Mouse (Mus musculus) testis, adult 2 months (tissue): ENCODE data around the gene Cyb561a3. TPM values are rescaled to one million over a fixed set of nuclear protein-coding genes. Genes with fewer than 3 reads are reported as not detected.
A peak's percentile ranks its signal among the peaks of the same experiment; 100 is the strongest.

Source experiments
- H3K27ac ChIP-seq: fragments of 200-500 bp; 2 replicates; pipeline ENCODE4 v1.5.1; 2012; ENCODE audit warnings: low read depth, low read length; ENCODE audit not compliant: control insufficient read depth, insufficient read depth
- H3K27me3 ChIP-seq: fragments of 200-500 bp; 2 replicates; pipeline ENCODE4 v1.6.1; 2012; ENCODE audit warnings: mild to moderate bottlenecking, low read length, moderate library complexity; ENCODE audit not compliant: control insufficient read depth, insufficient read depth
- H3K36me3 ChIP-seq: fragments of 200-500 bp; 2 replicates; pipeline ENCODE4 v1.6.1; 2012; ENCODE audit warnings: mild to moderate bottlenecking, low read length; ENCODE audit not compliant: control insufficient read depth, insufficient read depth
- H3K4me1 ChIP-seq: fragments of 200-500 bp; 2 replicates; pipeline ENCODE4 v1.6.1; 2012; ENCODE audit warnings: low read length; ENCODE audit not compliant: control insufficient read depth, insufficient read depth
- H3K4me3 ChIP-seq: fragments of 200-500 bp; 2 replicates; pipeline ENCODE4 v1.5.1; 2012; ENCODE audit warnings: low read depth, mild to moderate bottlenecking, low read length, moderate library complexity, mixed read lengths; ENCODE audit not compliant: control insufficient read depth
- CTCF ChIP-seq: fragments of 200-500 bp; IDR thresholded peaks from 2 replicates; pipeline ENCODE4 v1.5.1; 2012; ENCODE audit warnings: low read depth, mild to moderate bottlenecking, inconsistent platforms, low read length, moderate library complexity; ENCODE audit not compliant: control insufficient read depth, insufficient read depth, insufficient replicate concordance
- POLR2A ChIP-seq: fragments of 200-500 bp; IDR thresholded peaks from 2 replicates; pipeline ENCODE4 v1.6.1; 2012; ENCODE audit warnings: low read depth, mild to moderate bottlenecking, inconsistent platforms, low read length, moderate library complexity; ENCODE audit not compliant: control insufficient read depth
- polyA plus RNA-seq: library from polyadenylated mRNA; depleted of rRNA; stranded (reverse); fragments of >200 nt; gene quantifications from 2 replicates; pipeline ENCODE4 v1.2.3, GENCODE M21; 2012

The Cyb561a3 gene
- polyA plus RNA-seq, 1 experiment, result 34.2 TPM

DNA sequence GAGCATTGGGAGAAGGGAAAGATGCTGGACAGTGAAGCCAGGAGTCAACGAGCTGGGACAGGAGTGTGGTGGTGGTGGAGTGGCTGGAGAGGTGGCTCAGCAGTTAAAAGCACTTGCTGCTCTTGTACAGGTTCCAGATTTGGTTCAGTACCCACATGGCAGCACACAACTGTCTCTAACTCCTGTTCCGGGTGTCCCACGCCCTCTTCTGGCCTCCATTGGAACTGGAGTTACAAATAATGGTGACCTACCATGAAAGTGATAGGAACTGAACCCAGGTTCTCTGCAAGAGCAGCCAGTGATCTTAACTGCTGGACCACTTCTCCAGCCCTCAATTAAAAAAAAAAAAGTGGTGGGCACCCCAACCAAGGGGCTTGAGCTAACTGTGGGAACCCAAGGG, 21.2 kb downstream of the Cyb561a3 start:
- H3K27ac ChIP-seq, result no peak overlapping the region
- peaks cover under 1% of the 10 kb centered on the region; the same call in 1 of the 2 replicates for H3K4me1 ChIP-seq
- H3K4me3 ChIP-seq, result no peak overlapping the region
- no peaks in the 10 kb centered on the region for H3K27me3 ChIP-seq
- H3K36me3 ChIP-seq, result peaks cover 6% of the 10 kb centered on the region
- TF ChIP-seq POLR2A (no peak), CTCF (no peak)

DNA sequence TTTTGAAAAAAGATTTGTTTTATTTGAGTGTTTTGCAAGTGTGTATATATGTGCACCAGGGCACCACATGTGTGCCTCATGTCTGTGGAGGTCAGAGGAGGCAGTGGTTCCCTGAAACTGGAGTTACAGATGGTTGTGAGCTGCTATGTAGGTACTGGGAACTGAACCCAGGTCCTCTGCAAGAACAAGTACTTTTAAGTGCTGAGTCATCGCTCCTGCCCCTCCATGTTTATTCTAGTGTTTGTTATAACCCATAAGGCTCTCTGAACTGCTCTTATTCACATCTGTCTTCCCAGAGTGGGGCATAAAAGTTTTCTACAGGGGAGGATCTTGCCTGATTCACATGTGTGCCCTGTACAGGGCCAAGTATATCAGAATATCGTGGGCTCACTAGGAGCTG, 22.7 kb downstream of the Cyb561a3 start:
- Histone ChIP-seq H3K36me3 (peaks cover 9% of the 10 kb centered on the region), H3K27me3 (no peaks in the 10 kb centered on the region), H3K27ac (no peak overlapping the region), H3K4me3 (no peak overlapping the region), H3K4me1 (peaks cover 11% of the 10 kb centered on the region)
- TF ChIP-seq POLR2A (no peak), CTCF (no peak)

GRCm38 (mm10) chr19:10602247-10602769, 25.3 kb downstream of the Cyb561a3 start:
- no peak for TF ChIP-seq CTCF
- peak; percentile 17; the same call in 1 of the 2 replicates for TF ChIP-seq POLR2A
- Histone ChIP-seq H3K27ac (peak overlapping the region; percentile 55), H3K4me1 (peaks cover 16% of the 10 kb centered on the region), H3K4me3 (no peak overlapping the region), H3K27me3 (no peaks in the 10 kb centered on the region), H3K36me3 (peaks cover 8% of the 10 kb centered on the region)

DNA sequence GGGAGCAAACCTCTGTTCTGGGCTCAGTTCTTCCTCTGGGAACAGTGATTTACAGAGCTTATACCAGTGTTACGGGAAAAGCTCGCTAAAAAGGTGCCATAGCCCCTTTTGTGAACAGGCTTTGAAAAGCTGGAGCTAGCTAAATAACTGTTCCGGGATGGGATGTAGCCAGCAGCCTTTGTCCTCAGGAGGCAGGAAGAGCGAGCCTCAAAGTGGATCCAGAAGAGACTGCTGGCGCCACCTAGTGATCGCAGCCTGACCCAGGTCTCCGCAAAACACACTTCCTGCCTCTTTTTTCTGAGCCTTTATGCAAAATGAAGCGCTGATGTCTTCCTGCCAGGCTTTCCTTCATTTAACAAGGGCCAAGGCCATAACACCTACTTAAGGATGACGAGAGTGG, 25.8 kb downstream of the Cyb561a3 start:
- peaks cover 16% of the 10 kb centered on the region for H3K4me1 ChIP-seq
- no peaks in the 10 kb centered on the region for H3K27me3 ChIP-seq
- peak overlapping the region; percentile 82 for H3K27ac ChIP-seq
- TF ChIP-seq POLR2A, result 0 out of 2 replicates have a peak, but pooled peaks have one; percentile 1
- peak; percentile 74; the same call in 1 of the 2 replicates for TF ChIP-seq CTCF
- H3K36me3 ChIP-seq, result peaks cover 6% of the 10 kb centered on the region
- H3K4me3 ChIP-seq, result no peak overlapping the region; the same call in 1 of the 2 replicates

DNA sequence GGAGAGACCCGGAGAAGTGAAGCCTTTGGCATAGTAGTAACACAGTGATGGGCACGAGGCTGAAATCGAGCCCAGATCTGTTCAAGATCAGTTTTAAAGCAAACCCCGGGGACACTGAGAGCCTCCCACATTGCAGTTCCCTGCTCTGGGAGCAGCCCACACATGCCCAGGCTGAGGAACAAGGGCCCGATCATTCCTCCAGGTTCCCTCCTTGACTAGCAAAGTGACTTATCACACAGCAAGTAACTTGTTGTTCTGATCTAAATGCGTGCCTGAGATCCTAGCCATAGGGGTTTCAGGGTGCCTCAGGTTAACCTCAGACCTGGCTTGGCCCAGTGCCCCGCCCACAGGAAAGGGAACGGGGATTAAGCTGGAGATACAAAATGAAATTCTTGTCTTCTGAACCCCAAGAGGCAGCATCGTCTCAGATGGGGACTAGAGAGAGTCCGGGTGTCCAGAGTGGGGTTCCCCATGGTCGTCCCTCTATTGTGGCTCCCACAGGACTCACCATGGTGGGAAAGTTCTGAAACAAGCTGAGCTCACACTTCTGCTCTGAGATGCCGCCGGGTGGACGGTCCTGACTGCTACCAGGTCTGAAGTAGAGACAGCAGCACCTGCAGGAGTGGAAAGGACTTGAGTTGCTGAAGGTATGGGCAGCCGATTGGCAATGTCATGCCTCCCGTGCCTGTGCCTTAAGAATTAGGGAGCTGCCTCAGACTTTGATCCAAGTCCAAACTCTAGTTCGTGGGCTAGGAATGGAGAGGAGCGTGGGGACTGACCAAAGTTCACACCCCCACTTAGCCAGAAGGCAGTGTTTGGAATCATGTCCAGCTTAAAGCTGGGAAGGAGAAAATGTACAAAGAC, 26.9 kb downstream of the Cyb561a3 start:
- H3K27ac ChIP-seq, result peak overlapping the region; percentile 96
- TF ChIP-seq POLR2A (peak; percentile 27; the same call in 1 of the 2 replicates), CTCF (no peak)
- H3K36me3 ChIP-seq, result peaks cover 6% of the 10 kb centered on the region
- H3K27me3 ChIP-seq, result no peaks in the 10 kb centered on the region
- H3K4me1 ChIP-seq, result peaks cover 16% of the 10 kb centered on the region
- H3K4me3 ChIP-seq, result peak overlapping the region; percentile 100

DNA sequence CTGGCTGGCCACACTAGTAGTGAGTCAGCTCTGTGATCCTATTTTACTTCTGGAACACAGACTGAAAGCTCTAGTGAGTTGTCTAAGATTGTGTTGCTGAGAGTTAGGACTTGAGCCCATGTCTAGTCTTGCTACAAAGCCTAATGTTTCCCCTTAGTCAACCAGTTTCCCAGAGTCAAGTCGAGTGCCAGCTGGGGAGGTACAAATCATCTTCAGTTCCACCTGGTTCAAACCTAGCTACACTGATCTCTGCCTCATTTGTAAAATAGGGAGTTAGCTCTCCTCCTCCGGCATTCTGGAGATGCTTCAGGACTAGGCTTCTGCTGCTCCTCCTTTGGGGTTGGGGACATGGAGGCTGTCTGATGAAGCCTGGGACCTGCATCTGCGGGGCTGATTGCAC, 27.6 kb downstream of the Cyb561a3 start:
- Histone ChIP-seq H3K27me3 (no peaks in the 10 kb centered on the region), H3K4me1 (peaks cover 16% of the 10 kb centered on the region), H3K27ac (peak overlapping the region; percentile 96), H3K36me3 (peaks cover 7% of the 10 kb centered on the region), H3K4me3 (peak overlapping the region; percentile 100)
- TF ChIP-seq CTCF, result no peak
- no peak; the same call in 1 of the 2 replicates for TF ChIP-seq POLR2A

DNA sequence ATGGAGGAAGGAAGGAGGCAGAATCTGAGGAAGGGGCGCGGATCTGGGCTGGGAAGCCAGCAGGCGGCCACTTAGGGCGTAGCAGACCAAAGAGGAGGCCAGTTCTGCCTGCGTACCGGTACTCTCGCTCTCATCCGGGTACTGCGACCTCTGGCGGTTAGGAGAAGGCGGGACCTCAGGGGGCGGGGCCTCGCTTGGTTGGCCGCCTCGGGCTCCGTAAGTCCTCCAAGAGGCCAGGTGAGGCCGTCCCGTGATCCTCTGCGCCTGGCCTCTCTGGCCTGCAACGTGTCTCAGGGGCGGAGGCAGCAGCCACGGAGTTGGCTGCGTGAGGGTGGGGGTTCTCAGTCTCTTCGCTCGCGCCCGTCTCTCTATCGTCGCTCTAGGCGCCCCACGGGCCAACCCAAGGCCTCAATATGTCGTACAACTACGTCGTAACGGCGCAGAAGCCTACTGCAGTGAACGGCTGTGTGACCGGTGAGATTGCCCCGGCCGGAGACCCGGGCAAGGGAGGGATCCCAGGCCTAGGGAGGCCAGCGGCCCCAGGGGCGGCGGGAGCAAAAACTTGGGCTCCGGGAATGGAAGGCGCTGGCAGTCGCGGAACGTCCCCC, 28.4 kb downstream of the Cyb561a3 start, which contains the start of the genes Ddb1 and Tkfc:
Gene Ddb1, plus strand, starts transcription at position 35 of the 608 bp plus-strand sequence.
Gene Tkfc, minus strand, starts transcription at position 362 of the 608 bp plus-strand sequence.
- Histone ChIP-seq H3K4me3 (peak within 1 kb of the TSS; percentile 100), H3K27me3 (no peaks in the 10 kb centered on the region), H3K36me3 (peaks cover 9% of the 10 kb centered on the region), H3K27ac (peak within 1 kb of the TSS; percentile 96), H3K4me1 (peaks cover 16% of the 10 kb centered on the region)
- TF ChIP-seq POLR2A, result peak; percentile 99
- no peak; the same call in 1 of the 2 replicates for TF ChIP-seq CTCF
